Mouse (Mus musculus): Measurements from ENCODE around the gene Elmo1. TPM values are rescaled to one million over a fixed set of nuclear protein-coding genes. Genes with fewer than 3 reads are reported as not detected.

The Elmo1 gene
- polyA plus RNA-seq, 1 experiment from 2014 or later, result 12.3 TPM

DNA sequence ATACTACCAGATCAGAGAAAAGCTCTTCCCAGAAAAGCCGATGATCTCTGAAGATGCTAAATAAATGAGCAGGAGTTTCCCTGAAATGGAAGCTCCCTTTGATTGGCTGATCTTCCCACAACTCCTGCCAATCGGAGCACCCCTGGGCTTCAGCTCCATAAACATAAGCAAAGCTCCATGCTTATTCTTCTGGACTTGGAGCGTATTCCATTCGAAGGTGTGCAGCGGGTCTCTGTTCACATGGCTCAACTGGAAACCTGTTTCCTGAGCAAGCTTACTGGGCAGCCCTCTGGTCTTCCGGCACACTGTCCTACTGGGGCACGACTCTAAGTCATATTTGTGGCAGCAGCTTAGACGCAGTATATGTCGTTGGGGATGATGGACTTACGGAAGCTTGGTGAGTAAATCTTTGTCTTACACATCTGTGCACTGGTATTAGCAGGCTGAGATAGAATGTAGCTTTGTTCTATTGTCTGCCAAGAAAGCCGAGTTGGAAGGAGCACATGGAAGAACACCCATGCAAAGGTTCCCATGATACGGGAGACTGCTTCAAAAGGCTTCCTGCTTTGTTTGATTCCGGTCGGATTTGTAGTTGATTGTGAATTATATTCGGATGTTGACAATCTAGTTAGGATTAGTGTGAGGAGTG is 382.6 kb downstream of the Elmo1 start:
- Histone ChIP-seq H3K4me3 (ENCODE audit: low read depth, low read length) (peak overlapping the region; percentile 18; the same call in 1 of the 2 replicates), H3K9me3 (ENCODE audit: control insufficient read depth, low read length) (no peaks in the 10 kb centered on the region), H3K27me3 (ENCODE audit: control insufficient read depth, insufficient read depth, low read length) (no peaks in the 10 kb centered on the region), H3K36me3 (ENCODE audit: control insufficient read depth, insufficient read depth, low read length) (no peaks in the 10 kb centered on the region), H3K4me1 (replicated peaks; ENCODE audit: control insufficient read depth, insufficient read depth, low read length) (no peaks in the 10 kb centered on the region), H3K27ac (ENCODE audit: low read depth, low read length) (0 out of 2 replicates have a peak overlapping the region, but pooled peaks have one; percentile 13), H3K9ac (ENCODE audit: low read length) (peak overlapping the region; percentile 20), H3K4me2 (ENCODE audit: low read depth, low read length, severe bottlenecking) (peak overlapping the region; percentile 28; the same call in 1 of the 2 replicates)
- DNase-seq (ENCODE audit: low spot score), result no peak
- WGBS, result 70% methylated on average over 15 of the region's 15 CpGs
- peak; percentile 59 for ATAC-seq (replicated peaks; ENCODE audit: low FRiP score)

DNA sequence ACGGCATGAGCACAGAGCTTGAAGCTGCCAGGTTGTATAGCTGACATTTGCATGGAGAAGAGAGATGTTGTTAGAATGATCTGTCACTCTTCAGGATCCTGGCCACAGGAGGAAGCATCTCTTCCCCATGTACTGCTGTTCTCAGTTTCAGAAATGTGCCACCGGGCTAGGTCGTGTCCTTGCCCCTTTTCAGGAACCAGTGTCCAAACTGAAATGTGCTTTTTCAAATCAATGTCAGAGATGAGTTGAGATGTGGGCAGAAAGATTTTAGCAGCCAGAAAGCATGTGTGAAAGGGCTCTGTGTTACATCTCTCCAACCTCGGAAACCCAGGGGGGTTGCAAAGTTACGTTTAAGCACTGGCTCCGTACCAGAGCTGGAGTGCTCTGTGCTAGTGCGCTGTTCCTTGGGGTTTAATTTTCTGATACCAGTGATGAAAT is 383.3 kb downstream of the Elmo1 start:
- Histone ChIP-seq H3K27me3 (ENCODE audit: control insufficient read depth, insufficient read depth, low read length) (no peaks in the 10 kb centered on the region), H3K9ac (ENCODE audit: low read length) (peak overlapping the region; percentile 20; the same call in 1 of the 2 replicates), H3K4me2 (ENCODE audit: low read depth, low read length, severe bottlenecking) (peak overlapping the region; percentile 28; the same call in 1 of the 2 replicates), H3K9me3 (ENCODE audit: control insufficient read depth, low read length) (no peaks in the 10 kb centered on the region), H3K27ac (ENCODE audit: low read depth, low read length) (no peak overlapping the region), H3K4me1 (replicated peaks; ENCODE audit: control insufficient read depth, insufficient read depth, low read length) (no peaks in the 10 kb centered on the region), H3K36me3 (ENCODE audit: control insufficient read depth, insufficient read depth, low read length) (no peaks in the 10 kb centered on the region), H3K4me3 (ENCODE audit: low read depth, low read length) (peak overlapping the region; percentile 18; the same call in 1 of the 2 replicates)
- DNase-seq (ENCODE audit: low spot score), result no peak
- 78% methylated on average over 7 of the region's 7 CpGs for WGBS
- ATAC-seq (replicated peaks; ENCODE audit: low FRiP score), result no peak

DNA sequence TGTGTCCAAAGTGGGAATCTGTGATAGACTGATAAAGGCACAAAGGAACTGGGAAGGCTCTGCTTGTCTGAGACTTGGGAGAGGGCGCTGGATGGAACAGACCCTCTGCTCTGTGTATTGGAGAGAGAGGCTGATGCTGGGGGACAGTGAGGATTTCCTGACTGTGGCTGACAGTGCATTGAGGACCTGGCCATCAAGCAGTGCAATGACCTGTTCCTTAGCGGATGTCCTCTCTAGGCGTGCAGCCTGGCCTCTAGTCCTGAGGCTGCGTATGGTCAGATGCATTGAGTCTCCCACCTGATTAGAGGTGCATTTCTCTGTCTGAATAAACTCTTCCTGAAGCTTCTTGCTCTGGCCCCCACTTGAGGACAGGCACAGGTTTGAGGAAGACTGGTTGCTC is 384.2 kb downstream of the Elmo1 start:
- no peak for DNase-seq (ENCODE audit: low spot score)
- ATAC-seq (replicated peaks; ENCODE audit: low FRiP score), result no peak
- H3K9me3 ChIP-seq (ENCODE audit: control insufficient read depth, low read length), result no peaks in the 10 kb centered on the region
- no peaks in the 10 kb centered on the region for H3K4me1 ChIP-seq (replicated peaks; ENCODE audit: control insufficient read depth, insufficient read depth, low read length)
- no peaks in the 10 kb centered on the region for H3K27me3 ChIP-seq (ENCODE audit: control insufficient read depth, insufficient read depth, low read length)
- H3K4me3 ChIP-seq (ENCODE audit: low read depth, low read length), result peak overlapping the region; percentile 18; the same call in 1 of the 2 replicates
- no peak overlapping the region for H3K27ac ChIP-seq (ENCODE audit: low read depth, low read length)
- H3K36me3 ChIP-seq (ENCODE audit: control insufficient read depth, insufficient read depth, low read length), result no peaks in the 10 kb centered on the region
- H3K4me2 ChIP-seq (ENCODE audit: low read depth, low read length, severe bottlenecking), result 0 out of 2 replicates have a peak overlapping the region, but pooled peaks have one; percentile 28
- 92% methylated on average over 4 of the region's 4 CpGs for WGBS
- H3K9ac ChIP-seq (ENCODE audit: low read length), result no peak overlapping the region

DNA sequence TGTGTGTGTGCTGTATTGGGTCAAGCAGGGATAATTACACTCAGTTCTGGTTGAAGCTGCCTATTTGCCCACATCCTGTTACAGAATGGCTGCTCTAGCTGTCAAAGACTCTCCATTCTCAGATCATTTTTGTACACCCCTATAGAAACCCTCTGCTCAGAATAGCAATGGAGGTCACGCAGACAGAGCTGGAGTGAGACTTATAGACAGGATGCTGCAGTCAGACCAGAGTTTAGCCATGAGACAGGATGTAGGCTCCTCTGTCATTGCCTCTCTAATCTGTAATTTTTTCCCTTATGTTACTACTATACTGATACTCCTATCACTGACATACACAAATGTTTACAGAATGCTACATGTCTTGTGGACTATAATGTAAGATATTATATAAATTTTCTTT is 391.4 kb downstream of the Elmo1 start:
- 86% methylated on average over 1 of the region's 1 CpGs for whole genome bisulfite sequencing
- Histone ChIP-seq H3K4me3 (ENCODE audit: low read depth, low read length) (no peak overlapping the region), H3K9ac (ENCODE audit: low read length) (no peak overlapping the region), H3K36me3 (ENCODE audit: control insufficient read depth, insufficient read depth, low read length) (no peaks in the 10 kb centered on the region), H3K27ac (ENCODE audit: low read depth, low read length) (no peak overlapping the region), H3K27me3 (ENCODE audit: control insufficient read depth, insufficient read depth, low read length) (no peaks in the 10 kb centered on the region), H3K4me1 (replicated peaks; ENCODE audit: control insufficient read depth, insufficient read depth, low read length) (no peaks in the 10 kb centered on the region), H3K9me3 (ENCODE audit: control insufficient read depth, low read length) (no peaks in the 10 kb centered on the region), H3K4me2 (ENCODE audit: low read depth, low read length, severe bottlenecking) (no peak overlapping the region)
- ATAC-seq (replicated peaks; ENCODE audit: low FRiP score) (no peak), DNase-seq (ENCODE audit: low spot score) (no peak)

DNA sequence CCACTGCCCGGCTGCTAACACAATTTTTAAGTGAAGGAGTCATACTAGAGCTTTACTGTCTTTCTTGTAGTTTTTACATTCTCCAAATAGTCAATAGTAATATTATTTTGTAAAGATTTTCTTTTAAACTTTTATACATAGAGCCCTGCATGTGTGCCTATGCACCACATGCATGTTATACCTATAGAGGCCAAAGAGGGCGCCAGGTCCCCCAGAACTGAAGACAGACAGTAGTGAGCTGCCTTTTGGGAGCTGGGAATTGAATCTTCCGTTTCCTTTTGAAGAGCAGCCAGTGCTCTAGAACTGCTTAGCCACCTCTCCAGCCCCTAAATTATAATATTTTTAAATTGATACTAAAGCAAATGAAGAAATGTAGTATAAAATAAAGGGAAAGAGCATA is 398.7 kb downstream of the Elmo1 start:
- ATAC-seq (replicated peaks; ENCODE audit: low FRiP score) (no peak), DNase-seq (ENCODE audit: low spot score) (no peak)
- no peaks in the 10 kb centered on the region for H3K27me3 ChIP-seq (ENCODE audit: control insufficient read depth, insufficient read depth, low read length)
- no peak overlapping the region for H3K9ac ChIP-seq (ENCODE audit: low read length)
- no peaks in the 10 kb centered on the region for H3K36me3 ChIP-seq (ENCODE audit: control insufficient read depth, insufficient read depth, low read length)
- no peaks in the 10 kb centered on the region for H3K4me1 ChIP-seq (replicated peaks; ENCODE audit: control insufficient read depth, insufficient read depth, low read length)
- no peaks in the 10 kb centered on the region for H3K9me3 ChIP-seq (ENCODE audit: control insufficient read depth, low read length)
- no peak overlapping the region for H3K27ac ChIP-seq (ENCODE audit: low read depth, low read length)
- 71% methylated on average over 3 of the region's 3 CpGs for WGBS
- no peak overlapping the region for H3K4me2 ChIP-seq (ENCODE audit: low read depth, low read length, severe bottlenecking)
- H3K4me3 ChIP-seq (ENCODE audit: low read depth, low read length), result no peak overlapping the region

DNA sequence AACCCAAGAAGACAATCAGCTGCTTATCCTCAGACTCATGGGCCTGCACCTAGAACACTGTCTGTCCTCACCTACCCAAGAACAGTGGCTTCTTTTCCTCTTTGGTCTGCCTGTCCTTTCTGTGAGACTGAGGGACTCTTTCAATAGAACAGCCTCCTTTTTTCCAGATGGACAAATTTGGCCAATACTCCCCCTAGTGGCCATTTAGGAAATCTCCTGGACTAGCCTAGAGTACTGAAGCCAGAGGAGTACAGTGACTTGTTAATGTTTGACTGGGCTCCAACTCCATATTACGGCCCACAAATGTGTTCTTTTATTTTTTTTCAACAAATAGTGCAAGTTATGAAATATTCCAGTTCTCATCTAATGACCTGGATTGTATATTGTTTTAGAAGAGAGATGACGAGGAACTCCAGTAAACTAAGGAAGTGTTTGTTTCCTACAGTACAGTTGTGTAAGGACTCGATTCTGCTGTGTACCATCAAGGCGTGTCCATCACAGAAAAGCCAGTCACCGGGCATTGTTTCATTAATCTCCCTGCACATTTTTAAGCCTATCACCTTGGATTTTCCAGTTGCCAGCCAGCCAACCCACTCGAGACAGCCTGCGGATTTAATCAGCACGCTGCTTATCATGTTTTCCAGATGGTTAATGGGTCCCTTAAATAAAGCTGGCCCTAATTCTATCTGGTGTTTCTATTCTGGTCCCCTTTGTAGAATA is 399.5 kb downstream of the Elmo1 start:
- WGBS, result 83% methylated on average over 8 of the region's 8 CpGs
- Histone ChIP-seq H3K9ac (ENCODE audit: low read length) (no peak overlapping the region), H3K4me3 (ENCODE audit: low read depth, low read length) (no peak overlapping the region), H3K4me2 (ENCODE audit: low read depth, low read length, severe bottlenecking) (no peak overlapping the region), H3K36me3 (ENCODE audit: control insufficient read depth, insufficient read depth, low read length) (no peaks in the 10 kb centered on the region), H3K9me3 (ENCODE audit: control insufficient read depth, low read length) (no peaks in the 10 kb centered on the region), H3K27ac (ENCODE audit: low read depth, low read length) (no peak overlapping the region), H3K27me3 (ENCODE audit: control insufficient read depth, insufficient read depth, low read length) (no peaks in the 10 kb centered on the region), H3K4me1 (replicated peaks; ENCODE audit: control insufficient read depth, insufficient read depth, low read length) (no peaks in the 10 kb centered on the region)
- ATAC-seq (replicated peaks; ENCODE audit: low FRiP score) (peak; percentile 64; the same call in 1 of the 2 replicates), DNase-seq (ENCODE audit: low spot score) (no peak)

DNA sequence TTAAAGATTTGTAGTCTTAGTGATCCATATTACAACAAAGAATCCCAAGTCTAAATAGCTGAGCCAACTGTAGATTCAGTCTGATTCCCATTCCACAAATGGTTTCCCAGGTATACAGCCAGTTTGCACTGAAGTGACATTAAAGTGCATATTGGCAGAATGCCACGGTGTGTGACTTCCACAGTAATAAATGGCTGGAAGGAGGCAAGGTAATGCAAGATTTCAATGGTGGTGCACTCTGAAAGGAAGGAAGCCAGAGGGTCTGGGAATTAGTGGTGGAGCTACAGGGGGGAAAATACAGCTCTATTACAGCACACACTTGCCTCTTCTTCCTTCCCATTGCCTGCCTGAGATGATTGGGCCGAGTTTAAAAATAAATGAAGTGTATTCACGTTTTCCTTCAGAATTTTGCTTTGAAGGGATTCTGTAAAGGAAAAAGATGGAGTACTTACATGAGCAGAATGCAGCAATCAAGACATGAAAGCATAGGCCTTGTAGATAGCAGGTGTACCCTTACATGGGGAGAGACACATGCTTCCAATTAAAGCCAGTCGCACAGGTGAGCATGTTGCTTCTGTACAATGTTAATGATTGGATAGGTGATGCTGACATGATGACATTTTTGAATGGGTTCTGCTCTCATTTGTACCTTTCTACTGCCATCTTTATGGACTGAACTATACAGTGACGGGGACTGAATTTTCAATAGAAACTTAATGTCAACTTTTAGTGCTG is 400.6 kb downstream of the Elmo1 start:
- no peak overlapping the region for H3K9ac ChIP-seq (ENCODE audit: low read length)
- H3K4me2 ChIP-seq (ENCODE audit: low read depth, low read length, severe bottlenecking), result no peak overlapping the region
- DNase-seq (ENCODE audit: low spot score) (no peak), ATAC-seq (replicated peaks; ENCODE audit: low FRiP score) (no peak)
- H3K27me3 ChIP-seq (ENCODE audit: control insufficient read depth, insufficient read depth, low read length), result no peaks in the 10 kb centered on the region
- H3K27ac ChIP-seq (ENCODE audit: low read depth, low read length), result no peak overlapping the region
- no peak overlapping the region for H3K4me3 ChIP-seq (ENCODE audit: low read depth, low read length)
- 83% methylated on average over 5 of the region's 5 CpGs for WGBS
- H3K4me1 ChIP-seq (replicated peaks; ENCODE audit: control insufficient read depth, insufficient read depth, low read length), result no peaks in the 10 kb centered on the region
- no peaks in the 10 kb centered on the region for H3K36me3 ChIP-seq (ENCODE audit: control insufficient read depth, insufficient read depth, low read length)
- no peaks in the 10 kb centered on the region for H3K9me3 ChIP-seq (ENCODE audit: control insufficient read depth, low read length)

DNA sequence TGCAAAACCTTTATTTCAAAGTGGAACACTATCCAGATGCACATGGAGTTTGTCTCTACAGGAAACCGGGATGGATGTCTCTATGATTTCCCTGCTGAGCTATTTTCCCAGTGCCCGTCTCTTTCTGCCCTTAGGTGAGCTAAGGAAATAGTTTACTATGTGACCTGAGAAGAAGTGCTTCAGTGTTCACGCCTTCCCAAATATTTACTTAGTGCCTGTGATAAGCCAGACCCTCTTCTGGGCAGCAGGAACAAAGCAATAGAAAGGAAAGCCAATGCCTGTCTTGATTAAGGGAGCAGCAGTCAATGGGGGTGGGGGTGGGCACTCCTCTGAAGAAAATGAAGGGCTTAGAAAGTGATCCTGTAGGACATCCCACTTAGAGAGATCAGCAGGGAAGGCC is 401.3 kb downstream of the Elmo1 start:
- H3K4me1 ChIP-seq (replicated peaks; ENCODE audit: control insufficient read depth, insufficient read depth, low read length), result no peaks in the 10 kb centered on the region
- ATAC-seq (replicated peaks; ENCODE audit: low FRiP score), result no peak
- no peak for DNase-seq (ENCODE audit: low spot score)
- H3K9ac ChIP-seq (ENCODE audit: low read length), result no peak overlapping the region
- H3K36me3 ChIP-seq (ENCODE audit: control insufficient read depth, insufficient read depth, low read length), result no peaks in the 10 kb centered on the region
- H3K4me3 ChIP-seq (ENCODE audit: low read depth, low read length), result no peak overlapping the region
- H3K27me3 ChIP-seq (ENCODE audit: control insufficient read depth, insufficient read depth, low read length), result no peaks in the 10 kb centered on the region
- 69% methylated on average over 3 of the region's 3 CpGs for WGBS
- H3K9me3 ChIP-seq (ENCODE audit: control insufficient read depth, low read length), result no peaks in the 10 kb centered on the region
- no peak overlapping the region for H3K4me2 ChIP-seq (ENCODE audit: low read depth, low read length, severe bottlenecking)
- no peak overlapping the region for H3K27ac ChIP-seq (ENCODE audit: low read depth, low read length)
